Mouse (Mus musculus): ENCODE measurements around the gene Reln.

Reln gene

DNA sequence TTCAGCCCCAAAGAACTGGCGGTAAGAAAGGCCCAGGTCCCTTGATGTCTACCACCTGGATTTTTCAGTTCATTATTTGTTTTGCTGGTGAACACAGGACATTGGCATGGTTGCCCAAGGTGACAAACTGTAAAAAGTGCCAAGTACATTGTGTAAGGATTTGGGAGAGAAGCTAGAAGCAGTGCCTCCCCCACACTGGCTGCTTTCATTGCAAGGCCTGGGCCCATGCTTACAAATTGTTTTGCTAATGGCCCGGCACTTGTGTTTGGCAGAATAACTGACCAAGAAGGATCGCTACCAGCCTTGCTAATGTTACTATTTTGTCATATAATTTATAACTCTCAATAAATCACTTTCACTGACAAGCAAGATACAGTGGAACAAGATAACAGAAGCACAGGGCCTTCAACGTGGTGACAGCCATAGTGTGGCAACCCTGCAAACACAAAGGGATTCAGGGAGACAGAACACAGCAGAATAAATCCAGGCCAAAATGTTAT is 425.2 kb downstream of the Reln start:
- no peak for DNase-seq

- DNase-seq: no peak
Observed at GRCm38 (mm10) chr5:21915973-21916372, 428.5 kb downstream of the Reln start.

DNA sequence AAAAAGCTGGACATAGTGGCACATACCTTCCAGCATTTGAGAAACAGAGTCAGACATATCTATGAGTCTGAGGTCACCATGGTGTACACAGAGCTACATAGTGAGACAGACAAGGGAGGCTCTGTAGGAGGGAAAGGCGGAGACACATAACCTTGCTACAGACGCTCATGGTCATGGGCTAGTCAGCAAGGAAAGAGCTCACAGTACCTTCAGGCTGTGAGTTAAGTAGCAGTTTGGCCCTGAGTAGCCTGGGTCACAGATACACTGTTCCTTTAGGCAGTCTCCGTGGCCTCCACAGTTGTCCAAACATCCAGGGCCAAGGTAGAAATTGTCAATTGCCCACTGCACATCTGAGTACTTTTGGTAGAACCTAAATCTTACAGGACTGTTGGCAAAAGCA is 429.7 kb downstream of the Reln start:
- DNase-seq: no peak

DNA sequence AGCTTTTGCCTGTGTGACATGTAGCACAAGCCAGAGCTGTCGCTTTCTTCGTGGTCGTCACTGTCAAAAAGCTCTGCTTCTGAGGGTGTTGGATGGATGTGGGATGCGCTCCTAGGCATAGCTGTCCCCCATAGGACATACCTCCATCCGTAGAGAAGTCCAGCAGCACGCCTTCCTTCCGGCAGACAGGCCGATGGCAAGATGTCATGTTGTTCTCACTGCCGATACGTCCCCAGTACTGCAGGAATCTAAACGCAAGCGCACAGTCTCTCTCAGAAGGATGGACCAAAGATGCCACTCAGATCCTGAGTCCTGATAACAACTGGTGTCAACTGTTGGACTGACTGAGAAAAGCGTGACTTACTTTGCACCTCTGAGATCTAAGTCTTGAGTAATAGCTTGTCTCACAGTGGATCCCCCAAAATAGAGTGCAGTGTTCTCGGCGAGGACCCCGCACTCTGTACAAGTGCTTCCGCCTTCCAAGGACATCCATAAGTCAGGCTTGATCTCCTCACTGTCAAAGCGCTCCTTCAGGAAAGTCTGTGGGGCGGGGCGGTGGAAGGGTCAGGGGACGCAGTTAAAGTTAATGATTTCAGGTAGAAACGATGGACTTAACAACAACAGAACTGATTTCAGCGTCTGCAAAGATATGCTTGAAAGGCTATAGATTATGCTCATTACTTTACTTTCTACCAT is 431.5 kb downstream of the Reln start:
- no peak for DNase-seq

DNA sequence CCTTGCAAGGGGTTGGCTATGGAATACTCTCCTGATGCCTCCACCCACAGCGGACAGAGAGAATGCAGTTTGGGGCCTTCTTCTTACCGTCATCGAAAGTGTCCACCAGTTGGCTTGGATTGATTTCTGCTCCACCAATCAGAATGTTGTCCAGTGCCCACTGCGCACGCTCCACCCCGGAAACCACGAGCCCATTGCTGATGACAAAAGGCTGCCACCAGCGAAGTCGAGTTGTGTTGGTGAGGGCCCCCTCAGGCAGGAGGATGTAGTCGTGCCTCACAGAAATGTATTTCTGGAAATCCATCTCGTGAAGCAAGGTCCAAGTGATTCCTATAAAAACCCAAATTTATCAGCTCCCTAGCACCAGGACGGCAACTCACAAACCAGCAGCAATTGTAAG is 433.8 kb downstream of the Reln start:
- no peak for DNase-seq

DNA sequence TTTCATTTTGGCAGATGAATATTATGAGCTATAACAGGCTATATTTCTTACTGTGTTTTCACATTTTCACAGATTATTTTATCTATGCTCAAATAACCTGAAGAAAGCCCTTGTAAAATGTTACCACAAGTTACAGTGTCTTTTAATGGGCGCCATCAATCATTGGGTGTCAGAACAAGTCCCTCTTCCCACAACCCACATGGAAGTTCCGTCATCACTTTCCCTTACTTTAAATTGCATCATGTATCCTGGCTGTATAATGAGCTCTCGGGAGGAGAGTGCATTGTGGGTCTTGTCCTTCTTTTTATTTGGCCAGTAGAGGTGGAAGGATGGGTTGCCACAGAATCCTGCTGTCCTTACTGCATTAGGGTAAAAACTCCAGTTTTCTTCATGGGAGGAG is 434.8 kb downstream of the Reln start:
- no peak for DNase-seq

GRCm38 (mm10) chr5:21901411-21901810 is 443.1 kb downstream of the Reln start:
- no peak for DNase-seq

DNA sequence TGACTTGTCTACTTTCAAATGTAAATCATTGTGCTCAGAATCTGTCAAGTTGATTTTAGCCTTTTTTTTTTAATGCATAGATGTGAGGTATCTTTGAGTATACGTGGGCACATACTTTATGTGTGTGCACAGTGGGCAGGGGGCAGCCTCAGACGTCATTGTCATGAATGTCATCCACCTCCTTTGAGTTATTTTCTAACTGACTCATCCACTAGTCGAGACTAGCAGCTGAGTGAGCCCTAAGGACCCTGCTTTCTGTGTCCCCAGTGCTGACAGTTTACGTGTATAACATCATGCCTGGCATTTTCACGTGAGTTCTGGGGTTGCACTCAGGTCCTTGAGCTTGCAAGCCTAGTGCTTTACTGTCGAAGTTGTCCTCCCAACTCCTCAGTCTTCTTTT is 443.6 kb downstream of the Reln start:
- no peak for DNase-seq

GRCm38 (mm10) chr5:21898875-21899274 is 445.6 kb downstream of the Reln start:
- no peak for DNase-seq

DNA sequence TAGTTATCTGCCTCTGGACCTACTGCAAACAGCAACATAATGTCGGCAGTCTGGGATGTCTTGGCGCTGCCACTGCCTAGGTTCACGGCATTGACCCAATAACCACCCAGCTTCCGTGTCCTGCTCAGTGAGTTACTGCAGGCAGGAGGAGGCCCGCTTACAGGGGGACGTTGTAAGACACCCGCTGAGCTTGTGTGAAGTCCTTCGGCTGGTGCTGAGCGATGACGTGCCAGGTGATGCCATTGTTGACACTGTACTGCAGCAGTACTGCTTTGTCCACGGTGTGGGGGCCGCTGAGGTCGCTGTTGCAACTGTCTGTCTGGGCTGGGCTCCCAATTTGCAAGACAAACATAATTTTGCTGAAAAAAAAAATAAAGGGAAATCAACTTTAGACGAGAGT is 447.9 kb downstream of the Reln start:
- DNase-seq: no peak

GRCm38 (mm10) chr5:21894168-21894567 is 450.3 kb downstream of the Reln start:
- no peak for DNase-seq

DNA sequence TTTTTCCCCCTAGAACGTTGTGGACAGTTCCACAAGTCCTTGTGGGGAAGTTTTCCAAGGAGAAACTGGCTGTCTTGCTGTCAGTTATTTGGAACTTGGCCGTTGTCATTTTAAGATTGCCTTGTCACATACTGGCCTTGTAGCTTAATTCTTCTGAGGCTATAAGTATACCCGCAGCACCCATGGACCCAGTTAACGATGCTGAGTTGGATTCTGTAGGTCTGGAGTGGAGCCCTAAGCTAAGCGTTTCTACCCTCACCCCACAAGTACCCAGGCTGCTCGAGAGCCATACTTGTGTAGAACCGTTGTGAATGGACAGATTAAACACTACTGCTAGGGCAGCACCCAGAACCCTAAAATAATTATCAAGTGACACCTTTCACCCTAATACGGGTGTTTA is 477.8 kb downstream of the Reln start:
- no peak for DNase-seq

- DNase-seq: no peak
Observed at GRCm38 (mm10) chr5:21866311-21866712, 478.2 kb downstream of the Reln start.

GRCm38 (mm10) chr5:21865346-21866107 is 479.0 kb downstream of the Reln start, which contains the start of gene Slc26a5:
Slc26a5 (minus strand) TSS chr5:21865604.
- DNase-seq: peak in 1 of 2 experiments; percentile 29

DNA sequence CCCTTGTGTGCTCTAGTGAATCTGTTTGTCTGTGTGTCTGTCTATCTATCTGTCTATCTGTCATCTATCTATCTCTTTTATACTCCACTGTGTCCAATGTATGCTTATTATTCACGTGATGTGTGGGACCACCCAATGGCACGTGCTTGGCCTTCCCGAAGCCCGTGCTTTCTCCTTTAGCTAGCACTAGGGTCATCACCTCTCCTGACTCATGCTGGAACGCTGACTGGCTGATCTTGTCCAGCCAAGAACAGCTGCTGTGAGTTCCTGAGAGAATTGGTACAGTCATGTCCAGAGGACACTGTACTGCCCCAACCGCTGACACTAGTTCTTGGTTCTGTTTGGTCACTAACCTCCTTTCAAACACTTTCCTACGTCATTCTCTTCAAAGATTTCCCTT is 485.8 kb downstream of the Reln start:
- DNase-seq: no peak

DNA sequence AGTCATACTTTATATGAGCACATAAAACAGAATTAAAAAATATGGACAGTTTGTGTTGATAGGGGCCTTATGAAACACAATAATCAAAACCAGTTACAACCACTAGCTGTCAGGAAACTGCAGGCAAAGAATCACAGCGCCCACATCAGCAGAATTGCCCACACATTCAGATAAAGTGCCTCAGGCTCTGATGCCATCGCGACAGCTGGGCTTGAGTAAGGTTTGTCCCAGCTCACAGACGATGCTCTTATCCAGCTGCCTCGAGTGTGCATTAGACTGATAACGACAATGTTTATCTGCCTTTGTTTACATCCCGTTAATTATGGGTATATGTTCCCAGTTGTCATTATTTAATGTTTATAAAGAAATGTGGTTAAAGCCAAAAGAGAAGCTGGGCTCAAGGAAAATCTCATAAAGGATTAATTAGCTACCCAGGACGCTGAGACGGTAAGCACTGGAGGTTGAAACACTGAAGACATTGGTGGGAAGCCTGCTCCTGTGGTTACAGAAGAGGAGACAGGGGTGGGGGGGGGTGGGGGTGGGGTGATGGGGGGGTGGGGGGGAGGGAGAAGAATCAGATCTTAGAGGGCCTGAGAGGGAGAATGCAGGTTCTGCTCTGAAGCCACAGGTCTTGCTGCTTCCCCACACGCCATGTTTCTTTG is 492.7 kb downstream of the Reln start:
- no peak for DNase-seq

- DNase-seq: no peak
Observed at GRCm38 (mm10) chr5:21847438-21847837, 497.1 kb downstream of the Reln start.

GRCm38 (mm10) chr5:21846616-21847290 is 497.7 kb downstream of the Reln start:
- DNase-seq: no peak

DNA sequence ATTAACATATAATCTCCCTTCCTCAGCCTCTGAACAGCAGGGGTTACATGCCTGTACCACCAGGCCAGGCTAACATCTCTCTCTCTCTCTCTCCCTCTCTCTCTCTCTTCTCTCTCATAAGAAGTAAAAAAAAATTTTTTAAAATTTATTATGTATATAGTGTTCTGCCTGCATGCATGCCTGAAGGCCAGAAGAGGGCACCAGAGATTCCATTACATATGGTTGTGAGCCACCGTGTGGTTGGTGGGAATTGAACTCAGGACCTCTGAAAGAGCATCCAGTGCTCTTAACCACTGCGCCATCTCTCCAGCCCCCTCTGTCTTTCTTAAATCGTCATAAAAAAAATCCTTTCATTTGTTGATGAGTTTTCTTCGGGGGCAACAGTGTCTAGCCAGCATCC is 499.8 kb downstream of the Reln start:
- DNase-seq: no peak
